Mouse (Mus musculus): ENCODE results near the gene Cacna2d3. TPM values are rescaled to one million over a fixed set of nuclear protein-coding genes. Genes with fewer than 3 reads are reported as not detected.

Gene Cacna2d3
- total RNA-seq, 1 experiment from 2014 or later: 3.5 TPM

- DNase-seq: no peak
Measured at GRCm38 (mm10) chr14:29009644-29010043, 712.0 kb downstream of the Cacna2d3 start.

- DNase-seq: no peak
Measured at GRCm38 (mm10) chr14:29005228-29005840, 716.3 kb downstream of the Cacna2d3 start.

GRCm38 (mm10) chr14:28996569-28996968 is 725.1 kb downstream of the Cacna2d3 start:
- DNase-seq: no peak

- DNase-seq: no peak
Measured at GRCm38 (mm10) chr14:28988211-28988900, 733.3 kb downstream of the Cacna2d3 start.

- peak; percentile 67 for DNase-seq
Measured at GRCm38 (mm10) chr14:28984276-28984675, 737.4 kb downstream of the Cacna2d3 start.

GRCm38 (mm10) chr14:28980482-28980881 is 741.2 kb downstream of the Cacna2d3 start:
- no peak for DNase-seq

GRCm38 (mm10) chr14:28979230-28979629 is 742.4 kb downstream of the Cacna2d3 start:
- DNase-seq: no peak

GRCm38 (mm10) chr14:28972620-28973019 is 749.0 kb downstream of the Cacna2d3 start:
- DNase-seq: no peak

GRCm38 (mm10) chr14:28969247-28969646 is 752.4 kb downstream of the Cacna2d3 start:
- DNase-seq: no peak

- DNase-seq: no peak
Measured at GRCm38 (mm10) chr14:28966881-28967280, 754.8 kb downstream of the Cacna2d3 start.

GRCm38 (mm10) chr14:28961379-28961778 is 760.3 kb downstream of the Cacna2d3 start:
- no peak for DNase-seq

GRCm38 (mm10) chr14:28959042-28959441 is 762.6 kb downstream of the Cacna2d3 start:
- DNase-seq: no peak

- DNase-seq: peak; percentile 7
Measured at GRCm38 (mm10) chr14:28958131-28959015, 763.3 kb downstream of the Cacna2d3 start.

- no peak for DNase-seq
Measured at GRCm38 (mm10) chr14:28955181-28955580, 766.5 kb downstream of the Cacna2d3 start.

- DNase-seq: no peak
Measured at GRCm38 (mm10) chr14:28954588-28954987, 767.1 kb downstream of the Cacna2d3 start.

- DNase-seq: no peak
Measured at GRCm38 (mm10) chr14:28954086-28954485, 767.6 kb downstream of the Cacna2d3 start.

- DNase-seq: no peak
Measured at GRCm38 (mm10) chr14:28953409-28953808, 768.3 kb downstream of the Cacna2d3 start.

- DNase-seq: no peak
Measured at GRCm38 (mm10) chr14:28950499-28950898, 771.2 kb downstream of the Cacna2d3 start.

GRCm38 (mm10) chr14:28949785-28950184 is 771.9 kb downstream of the Cacna2d3 start:
- peak; percentile 49 for DNase-seq

GRCm38 (mm10) chr14:28948019-28948850 is 773.4 kb downstream of the Cacna2d3 start:
- DNase-seq: no peak

GRCm38 (mm10) chr14:28932746-28933293 is 788.8 kb downstream of the Cacna2d3 start:
- no peak for DNase-seq

Data from adrenal gland, postnatal 14 days (tissue).